Mouse (Mus musculus): Measurements from ENCODE around the gene Padi6. TPM values are rescaled to one million over a fixed set of nuclear protein-coding genes. Genes with fewer than 3 reads are reported as not detected.

Gene Padi6
- polyA plus RNA-seq, 1 experiment from 2014 or later: 0.07 TPM

DNA sequence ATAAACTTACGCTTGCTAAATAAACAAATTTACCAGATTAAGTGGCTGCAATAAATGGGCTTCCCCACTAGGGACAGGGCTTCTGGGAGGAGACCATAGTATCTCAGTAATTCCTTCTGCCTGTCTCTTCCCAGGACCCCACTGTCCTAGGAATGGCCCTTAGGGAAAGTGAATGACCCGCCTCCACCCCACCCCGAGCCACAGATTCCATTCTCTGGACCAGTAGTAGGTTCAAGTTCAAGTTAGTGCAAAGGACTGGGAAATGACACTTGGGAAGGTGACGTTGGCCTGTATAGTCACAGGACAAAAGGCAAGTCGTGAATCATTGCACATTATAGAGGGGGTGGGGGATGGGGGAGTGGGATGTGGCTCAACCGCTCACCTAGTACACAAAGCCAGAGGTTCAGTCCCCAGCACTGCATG is 57.6 kb downstream of the Padi6 start:
- ATAC-seq: peak; percentile 37; the same call in 1 of the 2 replicates
- peak overlapping the region; percentile 42 for H3K4me2 ChIP-seq (ENCODE audit: low read depth, low read length)
- H3K27ac ChIP-seq (ENCODE audit: low read length): peak overlapping the region; percentile 52
- no peaks in the 10 kb centered on the region for H3K27me3 ChIP-seq (replicated peaks; ENCODE audit: control insufficient read depth, insufficient read depth, low read length)
- H3K4me3 ChIP-seq (ENCODE audit: low read length): no peak overlapping the region
- H3K4me1 ChIP-seq (ENCODE audit: control insufficient read depth, insufficient read depth, low read length): peaks cover 19% of the 10 kb centered on the region
- no peaks in the 10 kb centered on the region for H3K9me3 ChIP-seq (ENCODE audit: control insufficient read depth, low read length)
- H3K9ac ChIP-seq (ENCODE audit: low read depth, low read length): no peak overlapping the region
- H3K36me3 ChIP-seq (ENCODE audit: control insufficient read depth, insufficient read depth, low read length): no peaks in the 10 kb centered on the region
- 28% methylated on average over 6 of the region's 6 CpGs for WGBS

GRCm38 (mm10) chr4:140684141-140684871 is 58.1 kb downstream of the Padi6 start:
- 6% methylated on average over 16 of the region's 16 CpGs for WGBS
- peak overlapping the region; percentile 13; the same call in 1 of the 2 replicates for H3K4me3 ChIP-seq (ENCODE audit: low read length)

GRCm38 (mm10) chr4:140683608-140684007 is 58.8 kb downstream of the Padi6 start:
- Histone ChIP-seq H3K27ac (ENCODE audit: low read length) (no peak overlapping the region), H3K4me1 (ENCODE audit: control insufficient read depth, insufficient read depth, low read length) (peaks cover 22% of the 10 kb centered on the region), H3K4me3 (ENCODE audit: low read length) (no peak overlapping the region), H3K27me3 (replicated peaks; ENCODE audit: control insufficient read depth, insufficient read depth, low read length) (no peaks in the 10 kb centered on the region), H3K4me2 (ENCODE audit: low read depth, low read length) (peak overlapping the region; percentile 42), H3K9me3 (ENCODE audit: control insufficient read depth, low read length) (no peaks in the 10 kb centered on the region), H3K9ac (ENCODE audit: low read depth, low read length) (no peak overlapping the region), H3K36me3 (ENCODE audit: control insufficient read depth, insufficient read depth, low read length) (no peaks in the 10 kb centered on the region)
- WGBS: 44% methylated on average over 8 of the region's 8 CpGs
- peak; percentile 36; the same call in 1 of the 2 replicates for ATAC-seq

More at GRCm38 (mm10) chr4:140684141-140684871, 58.1 kb downstream of the Padi6 start:
- Histone ChIP-seq H3K27ac (ENCODE audit: low read length) (peak overlapping the region; percentile 52), H3K4me1 (ENCODE audit: control insufficient read depth, insufficient read depth, low read length) (peaks cover 22% of the 10 kb centered on the region), H3K36me3 (ENCODE audit: control insufficient read depth, insufficient read depth, low read length) (no peaks in the 10 kb centered on the region), H3K4me2 (ENCODE audit: low read depth, low read length) (peak overlapping the region; percentile 42), H3K27me3 (replicated peaks; ENCODE audit: control insufficient read depth, insufficient read depth, low read length) (no peaks in the 10 kb centered on the region), H3K9me3 (ENCODE audit: control insufficient read depth, low read length) (no peaks in the 10 kb centered on the region), H3K9ac (ENCODE audit: low read depth, low read length) (peak overlapping the region; percentile 63)
- ATAC-seq: peak; percentile 64

DNA sequence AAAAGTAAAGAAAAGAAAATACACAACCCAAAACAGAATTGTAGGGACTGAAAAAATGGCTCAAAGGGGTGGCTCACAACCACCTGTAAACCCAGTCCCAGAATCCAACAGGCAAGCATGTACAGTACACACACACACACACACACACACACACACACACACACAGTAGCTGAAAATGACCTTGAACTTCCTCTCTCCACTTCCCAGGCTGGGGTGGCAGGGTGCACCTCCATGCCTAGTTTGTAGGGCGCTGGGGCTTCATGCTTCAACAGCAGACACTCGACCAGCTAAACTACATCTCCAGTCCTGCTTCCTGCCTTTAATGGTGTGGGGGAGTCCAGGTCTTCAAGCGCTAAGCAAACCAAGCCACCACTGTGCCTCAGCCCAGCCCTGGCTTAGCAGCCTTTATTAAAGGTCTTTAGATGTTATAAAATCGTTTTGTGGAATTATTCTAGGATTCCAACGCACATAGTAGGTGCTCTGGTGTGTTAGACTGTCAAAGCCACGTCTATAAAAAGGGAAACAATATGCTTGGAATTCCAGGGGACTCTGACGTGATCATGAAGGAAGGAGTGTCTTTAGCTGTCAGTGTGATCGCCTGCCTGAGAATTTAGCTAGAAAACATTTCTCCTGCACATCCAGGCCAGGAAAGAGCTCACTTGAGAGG is 61.6 kb downstream of the Padi6 start:
- WGBS: 46% methylated on average over 8 of the region's 8 CpGs
- no peak for ATAC-seq

DNA sequence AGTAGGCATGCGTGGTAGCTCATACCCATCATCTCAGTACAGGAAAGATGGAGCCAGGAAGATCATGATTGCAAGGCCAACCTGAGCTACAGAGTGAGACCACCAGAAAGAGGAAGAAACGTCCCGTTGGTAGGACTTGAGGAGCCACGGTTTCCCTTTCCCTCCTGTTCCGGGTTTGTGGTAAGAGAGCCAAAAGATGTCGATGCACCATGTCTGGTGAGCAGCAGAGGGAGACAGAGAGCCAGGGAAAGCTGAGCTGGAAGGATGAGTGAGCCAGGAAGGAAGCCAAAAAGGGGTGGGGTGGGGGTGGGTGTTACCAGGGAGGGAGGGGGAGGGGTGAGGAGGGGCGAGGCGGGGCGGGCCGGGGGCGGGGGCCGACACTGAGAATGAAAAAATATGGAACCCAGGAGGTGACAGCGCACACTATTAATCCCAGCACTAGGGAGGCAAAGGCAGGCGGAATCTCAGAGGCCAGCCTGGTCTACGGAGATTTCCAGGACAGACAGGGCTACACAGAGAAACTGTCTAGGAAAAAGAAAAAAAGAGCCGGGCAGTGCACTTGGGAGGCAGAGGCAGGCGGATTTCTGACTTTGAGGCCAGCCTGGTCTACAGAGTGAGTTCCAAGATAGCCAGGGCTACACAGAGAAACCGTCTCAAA is 62.6 kb downstream of the Padi6 start:
- Histone ChIP-seq H3K4me1 (ENCODE audit: control insufficient read depth, insufficient read depth, low read length) (peaks cover 17% of the 10 kb centered on the region), H3K9ac (ENCODE audit: low read depth, low read length) (peak overlapping the region; percentile 51), H3K4me3 (ENCODE audit: low read length) (0 out of 2 replicates have a peak overlapping the region, but pooled peaks have one; percentile 21), H3K27ac (ENCODE audit: low read length) (no peak overlapping the region), H3K9me3 (ENCODE audit: control insufficient read depth, low read length) (no peaks in the 10 kb centered on the region), H3K4me2 (ENCODE audit: low read depth, low read length) (peak overlapping the region; percentile 42; the same call in 1 of the 2 replicates), H3K36me3 (ENCODE audit: control insufficient read depth, insufficient read depth, low read length) (no peaks in the 10 kb centered on the region), H3K27me3 (replicated peaks; ENCODE audit: control insufficient read depth, insufficient read depth, low read length) (no peaks in the 10 kb centered on the region)
- 23% methylated on average over 16 of the region's 18 CpGs for WGBS
- ATAC-seq: peak; percentile 57; the same call in 1 of the 2 replicates

More for the DNA sequence above, 61.6 kb downstream of the Padi6 start:
- H3K4me1 ChIP-seq (ENCODE audit: control insufficient read depth, insufficient read depth, low read length): peaks cover 22% of the 10 kb centered on the region
- no peaks in the 10 kb centered on the region for H3K36me3 ChIP-seq (ENCODE audit: control insufficient read depth, insufficient read depth, low read length)
- H3K27ac ChIP-seq (ENCODE audit: low read length): no peak overlapping the region
- no peak overlapping the region for H3K4me3 ChIP-seq (ENCODE audit: low read length)
- no peaks in the 10 kb centered on the region for H3K9me3 ChIP-seq (ENCODE audit: control insufficient read depth, low read length)
- no peak overlapping the region for H3K9ac ChIP-seq (ENCODE audit: low read depth, low read length)
- no peaks in the 10 kb centered on the region for H3K27me3 ChIP-seq (replicated peaks; ENCODE audit: control insufficient read depth, insufficient read depth, low read length)
- no peak overlapping the region for H3K4me2 ChIP-seq (ENCODE audit: low read depth, low read length)

- Histone ChIP-seq H3K36me3 (ENCODE audit: control insufficient read depth, insufficient read depth, low read length) (no peaks in the 10 kb centered on the region), H3K27ac (ENCODE audit: low read length) (no peak overlapping the region), H3K9ac (ENCODE audit: low read depth, low read length) (no peak overlapping the region), H3K9me3 (ENCODE audit: control insufficient read depth, low read length) (no peaks in the 10 kb centered on the region), H3K4me2 (ENCODE audit: low read depth, low read length) (no peak overlapping the region), H3K4me1 (ENCODE audit: control insufficient read depth, insufficient read depth, low read length) (peaks cover 9% of the 10 kb centered on the region), H3K4me3 (ENCODE audit: low read length) (no peak overlapping the region), H3K27me3 (replicated peaks; ENCODE audit: control insufficient read depth, insufficient read depth, low read length) (no peaks in the 10 kb centered on the region)
- ATAC-seq: no peak
- 14% methylated on average over 5 of the region's 5 CpGs for WGBS
Observed at GRCm38 (mm10) chr4:140679038-140679437, 63.4 kb downstream of the Padi6 start.

Small RNA genes within 50 kb of the gene (microRNA-seq; reads per million reads assigned to microRNA genes)
- gene Gm23045 (not detected), gene Gm25951 (not detected)

Other genes starting within 250 kb of the Padi6 start
- gene Arhgef10l, start 76.6 kb downstream of the Padi6 start, polyA plus RNA-seq (2015; fragmentation: Nextera tagmentation; extraction: Ambion mirVana): 12.1 and 14.3 TPM in 2 replicates
- gene Rcc2, start 42.1 kb downstream of the Padi6 start, polyA plus RNA-seq (2015; fragmentation: Nextera tagmentation; extraction: Ambion mirVana): 12.6 and 13.7 TPM in 2 replicates
- gene Padi4, start 31.6 kb upstream of the Padi6 start, polyA plus RNA-seq (2015; fragmentation: Nextera tagmentation; extraction: Ambion mirVana): 4.4 and 5.9 TPM in 2 replicates
- gene Padi3, start 68.0 kb upstream of the Padi6 start, polyA plus RNA-seq (2015; fragmentation: Nextera tagmentation; extraction: Ambion mirVana): 0.51 and 0.56 TPM in 2 replicates
- gene Padi1, start 103.1 kb upstream of the Padi6 start, polyA plus RNA-seq (2015; fragmentation: Nextera tagmentation; extraction: Ambion mirVana): 0.28 and 0.43 TPM in 2 replicates
- 3.0 and 3.5 TPM in 2 replicates for gene Padi2, start 163.7 kb upstream of the Padi6 start, polyA plus RNA-seq (2015; fragmentation: Nextera tagmentation; extraction: Ambion mirVana)
- gene Sdhb, start 218.6 kb upstream of the Padi6 start, polyA plus RNA-seq (2015; fragmentation: Nextera tagmentation; extraction: Ambion mirVana): 671 and 689 TPM in 2 replicates
- gene Atp13a2, start 244.2 kb upstream of the Padi6 start, polyA plus RNA-seq (2015; fragmentation: Nextera tagmentation; extraction: Ambion mirVana): 29.3 and 31.5 TPM in 2 replicates